Mouse (Mus musculus) embryonic fibroblast, embryonic 13.5 days (primary cell): ENCODE measurements around the gene Trpv4.

Experiments used
- CTCF ChIP-seq: IDR thresholded peaks from 2 replicates; pipeline ENCODE4 v1.5.1; 2011; ENCODE audit warnings: mild to moderate bottlenecking, control low read depth, low read length, moderate library complexity, borderline replicate concordance; ENCODE audit not compliant: insufficient read depth
- POLR2A ChIP-seq: IDR thresholded peaks from 2 replicates; pipeline ENCODE4 v1.6.1; 2011; ENCODE audit warnings: low read depth, mild to moderate bottlenecking, control low read depth, low read length, moderate library complexity

GRCm38 (mm10) chr5:114648728-114649311, 9.4 kb downstream of the Trpv4 start:
- no peak for TF ChIP-seq POLR2A
- no peak for TF ChIP-seq CTCF
